In genomic region chr6:54914977-54915376, GRCm38 (mm10) we compare ENCODE assay signal across 23 mouse cellular contexts. TPM values are rescaled to one million over a fixed set of nuclear protein-coding genes. Genes with fewer than 3 reads are reported as not detected.
DNase-seq lines count a peak whose midpoint lies in the region.
"Had no signal": no experiment of that assay in that cellular context is flagged by ENCODE, and none has a peak within 500 bp of the region (broad histone marks: within the 10 kb centered on the region; RNA-seq: fewer than 3 reads in every experiment).

No protein-coding gene starts in this region.

- H3K36me3 ChIP-seq in embryonic facial prominence, embryonic 10.5 days (replicated peaks), result no peaks in the 10 kb centered on the region
- H3K36me3 ChIP-seq: embryonic facial prominence, embryonic 12.5 days; forebrain, embryonic 15.5 days; G1E had no signal

- no peak overlapping the region for H3K27ac ChIP-seq in embryonic facial prominence, embryonic 10.5 days (replicated peaks)
- H3K27ac ChIP-seq: embryonic facial prominence, embryonic 12.5 days; forebrain, embryonic 13.5 days; forebrain, embryonic 15.5 days had no signal

- H3K9me3 ChIP-seq in embryonic facial prominence, embryonic 10.5 days, result no peaks in the 10 kb centered on the region
- H3K9me3 ChIP-seq: embryonic facial prominence, embryonic 12.5 days; forebrain, embryonic 13.5 days; forebrain, embryonic 15.5 days; G1E had no signal

- H3K4me1 ChIP-seq in embryonic facial prominence, embryonic 10.5 days, result no peaks in the 10 kb centered on the region
- H3K4me1 ChIP-seq: embryonic facial prominence, embryonic 12.5 days; forebrain, embryonic 13.5 days; forebrain, embryonic 15.5 days had no signal

- no peaks in the 10 kb centered on the region for H3K27me3 ChIP-seq in embryonic facial prominence, embryonic 10.5 days (replicated peaks; ENCODE audit: low read depth, poor library complexity, severe bottlenecking)
- H3K27me3 ChIP-seq: CH12.LX; embryonic facial prominence, embryonic 12.5 days; forebrain, embryonic 13.5 days; forebrain, embryonic 15.5 days; Patski had no signal

- WGBS in embryonic facial prominence, embryonic 10.5 days, result 93% methylated on average over 4 of the region's 4 CpGs

- no peak overlapping the region for H3K4me3 ChIP-seq in embryonic facial prominence, embryonic 10.5 days
- H3K4me3 ChIP-seq: embryonic facial prominence, embryonic 12.5 days; forebrain, embryonic 13.5 days; forebrain, embryonic 15.5 days had no signal

- peak; percentile 42 for DNase-seq in heart, adult 11 months
- no peak for DNase-seq in heart, adult 9 months (ENCODE audit: low spot score in 2 of 2)
- peak; percentile 27 for DNase-seq in lung, postnatal 10 days
- DNase-seq in lung, postnatal 36 days, result no peak
- DNase-seq in embryonic facial prominence, embryonic 10.5 days (ENCODE audit: low spot score), result peak; percentile 6
- DNase-seq: adrenal gland, adult 2 months; adrenal gland, postnatal 10 days; adrenal gland, postnatal 25 days; B cell, adult 2 months; cerebellum, adult 11 months; cerebellum, adult 18-20 months; cerebellum, adult 8-10 months; cerebellum, adult 9-11 months; cerebellum, postnatal 14 days; cerebellum, postnatal 36 days; embryo, embryonic 11 days; forebrain, postnatal 0 days had no signal

RNA-seq across cellular contexts. Expression of gene Nod1, which starts 57.4 kb away (rescaled TPM):
- 1.2 and 1.4 TPM in 2 replicates for polyA plus RNA-seq in embryonic facial prominence, embryonic 10.5 days (2016; fragmentation: Nextera tagmentation; extraction: Ambion mirVana)

Comparison
In these comparisons a context has a peak if more than half of its experiments do, and no peak if none do; other contexts are left out.
1. DNase-seq: peak in heart, adult 11 months (single experiment), lung, postnatal 10 days (single experiment) and embryonic facial prominence, embryonic 10.5 days (single experiment); none in heart, adult 9 months (0 of 2) and lung, postnatal 36 days (single experiment).